Mouse (Mus musculus) left cerebral cortex, adult 8-10 months (tissue): ENCODE measurements around the gene Mindy2. TPM values are rescaled to one million over a fixed set of nuclear protein-coding genes. Genes with fewer than 3 reads are reported as not detected.
"Not testable (repeated sequence)": the region's sequence is repeated elsewhere in the genome, so short reads cannot be mapped to it uniquely, and the experiment has no call there.

Experiments used
- DNase-seq, 2 experiments: peaks; one replicate each; pipeline ENCODE4 v3.0.0; 2022; ENCODE audit warnings: low spot score in 2 of 2
- total RNA-seq, 4 experiments: library from RNA; stranded (reverse); gene quantifications; 2 replicates each; pipeline ENCODE4 v1.2.4; 2022

Gene Mindy2
- total RNA-seq, 4 experiments from 2014 or later = 37.9 to 41.4 (median 40.1) TPM

DNA sequence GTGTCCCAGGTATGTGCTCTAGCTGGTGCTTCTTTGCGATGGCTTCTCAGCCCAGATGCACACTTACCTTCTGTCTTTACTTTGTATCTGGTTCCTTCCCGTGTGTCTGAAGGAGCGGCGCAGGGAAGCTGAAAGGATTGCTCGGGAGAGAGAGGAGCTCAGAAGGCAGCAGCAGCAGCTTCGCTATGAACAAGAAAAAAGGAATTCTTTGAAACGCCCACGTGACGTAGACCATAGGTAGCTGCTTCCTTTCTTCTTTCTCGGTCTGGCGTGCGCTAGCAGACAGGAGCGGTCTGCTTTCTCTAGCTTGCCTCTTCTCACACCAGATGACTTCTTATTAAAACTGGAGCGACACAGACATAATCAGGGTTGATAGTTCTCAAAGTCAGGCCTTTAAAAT lies 72.3 kb downstream of the Mindy2 start:
- DNase-seq = no peak

DNA sequence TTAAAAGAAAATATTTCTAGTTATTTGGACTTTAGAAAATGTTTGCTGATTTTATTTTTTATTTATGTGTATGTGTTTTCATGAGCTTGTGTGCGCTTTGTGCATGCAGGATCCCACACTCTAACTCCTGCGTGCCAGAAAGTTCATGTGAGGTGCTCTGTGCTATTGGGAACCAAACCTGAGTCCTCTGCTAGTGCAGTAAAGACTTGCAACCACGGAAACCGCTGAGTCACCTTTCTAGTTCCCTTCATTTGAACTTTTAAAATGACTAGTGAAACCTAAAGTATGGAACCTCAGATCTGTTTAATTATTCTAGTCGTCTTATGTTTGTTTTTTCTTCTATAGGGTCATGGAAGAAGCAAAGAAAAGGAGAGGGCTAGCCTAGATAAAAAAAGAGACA lies 76.0 kb downstream of the Mindy2 start:
- no peak for DNase-seq

DNA sequence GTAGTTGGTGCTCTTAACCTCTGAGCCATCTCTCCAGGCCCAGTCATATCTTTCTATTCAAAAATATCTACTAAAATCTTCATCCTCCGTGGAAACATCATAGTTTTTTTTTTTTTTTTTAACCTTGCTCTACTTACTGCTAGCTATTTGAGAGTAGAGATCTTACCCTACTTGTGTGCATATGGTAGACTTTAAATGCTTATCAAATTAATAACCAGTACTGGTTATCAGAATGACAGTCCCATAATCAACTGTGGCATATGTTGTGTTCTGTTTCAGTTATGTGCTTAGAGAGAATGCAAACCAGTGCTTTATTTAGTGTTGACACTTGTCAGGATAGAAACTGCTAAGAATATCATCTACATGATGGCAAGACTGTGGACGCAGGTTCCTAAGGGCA lies 78.9 kb downstream of the Mindy2 start:
- DNase-seq = no peak

DNA sequence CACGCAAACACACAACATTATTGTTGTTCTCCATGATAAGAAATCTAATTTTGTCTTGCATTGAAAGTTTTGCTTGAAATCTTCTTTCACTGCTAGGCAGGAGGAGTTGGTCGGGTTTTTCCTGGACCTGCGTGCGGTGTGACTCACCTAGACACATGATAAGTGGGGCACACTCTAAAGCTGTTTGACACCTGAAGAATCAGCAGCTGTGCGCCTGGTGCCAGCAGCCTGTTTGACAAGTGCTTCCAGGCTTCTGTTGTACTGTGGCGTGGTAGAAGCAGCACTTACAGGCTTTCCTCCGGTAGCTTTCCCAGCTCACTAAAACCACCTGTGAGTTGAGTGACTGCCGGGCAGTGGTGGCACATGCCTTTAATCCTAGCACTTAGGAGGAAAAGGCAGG lies 86.6 kb downstream of the Mindy2 start:
- DNase-seq = no peak

DNA sequence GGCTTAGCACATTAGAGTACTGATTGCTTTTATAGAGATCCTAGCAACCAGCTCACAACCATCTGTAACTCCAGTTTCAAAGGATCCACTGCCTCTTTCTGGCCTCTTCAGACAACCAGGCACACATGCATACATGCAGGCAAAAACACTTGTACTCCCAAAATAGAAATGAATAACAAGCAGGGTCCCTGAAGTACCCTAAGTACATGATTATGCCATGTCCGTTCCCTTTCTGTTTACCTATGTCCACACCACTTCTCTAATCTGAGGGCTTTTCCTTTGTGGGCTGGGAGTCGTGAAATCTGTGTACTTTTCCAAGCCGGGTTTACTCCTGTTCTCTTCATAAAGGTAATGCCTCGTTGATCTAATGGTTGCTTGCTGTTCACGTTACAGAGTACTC lies 89.3 kb downstream of the Mindy2 start:
- DNase-seq = no peak

DNA sequence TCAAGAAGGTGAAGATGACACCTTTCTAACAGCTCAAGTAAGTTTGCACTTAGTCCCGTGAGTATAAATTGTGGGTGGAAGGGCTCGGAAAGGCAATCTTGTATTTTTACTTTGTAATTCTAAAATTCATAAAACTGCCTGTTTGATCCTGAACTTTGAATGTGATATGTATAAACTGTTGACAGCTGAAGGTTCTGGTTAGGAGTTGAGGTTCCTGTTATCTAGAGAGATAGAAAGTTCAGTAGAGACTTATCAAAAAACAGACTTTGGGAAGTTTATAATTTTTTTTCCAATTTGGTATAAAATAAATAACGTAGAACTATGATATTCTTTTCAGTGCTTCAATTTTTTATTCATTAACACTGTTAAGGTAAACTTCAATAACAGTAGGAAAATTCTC lies 94.1 kb downstream of the Mindy2 start:
- DNase-seq = no peak

DNA sequence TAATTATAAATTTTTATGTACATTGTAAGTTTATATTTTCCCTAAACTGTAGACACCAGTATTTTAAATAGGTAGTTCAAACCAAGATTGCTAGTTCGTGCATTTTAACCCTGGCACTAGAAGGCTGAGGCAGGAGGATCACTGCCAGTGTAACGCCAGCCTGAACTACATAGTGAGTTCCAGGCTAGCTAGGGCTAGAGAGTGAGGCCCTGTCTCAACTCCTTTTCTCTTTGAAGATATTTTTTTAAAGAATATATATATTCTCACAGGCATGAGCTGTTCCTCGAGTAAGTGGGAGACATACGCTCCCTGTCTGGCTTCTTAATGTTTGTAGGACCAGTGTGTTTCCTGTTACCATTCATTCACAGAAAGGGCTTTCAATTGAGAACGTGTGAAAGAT lies 100.2 kb downstream of the Mindy2 start:
- no peak for DNase-seq

DNA sequence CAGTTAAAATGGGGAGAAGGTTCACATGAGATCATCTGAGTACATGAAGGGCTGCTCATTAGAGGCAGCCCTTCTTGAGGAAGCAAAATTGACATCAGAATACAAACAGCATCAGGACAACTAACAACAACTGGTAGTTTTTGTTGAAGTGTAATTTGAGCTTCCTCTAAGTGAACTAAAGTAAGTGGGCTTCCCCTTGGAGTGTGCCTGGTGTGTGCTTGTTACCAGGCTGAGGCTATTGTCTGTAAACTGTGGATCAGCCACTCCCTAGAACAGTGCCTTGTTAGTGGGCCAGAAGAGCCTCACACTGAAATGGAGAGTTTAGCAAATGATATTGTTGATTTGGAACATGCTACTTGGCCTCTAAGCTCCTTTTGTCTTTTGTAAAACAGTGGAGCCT lies 101.5 kb downstream of the Mindy2 start:
- no peak for DNase-seq

DNA sequence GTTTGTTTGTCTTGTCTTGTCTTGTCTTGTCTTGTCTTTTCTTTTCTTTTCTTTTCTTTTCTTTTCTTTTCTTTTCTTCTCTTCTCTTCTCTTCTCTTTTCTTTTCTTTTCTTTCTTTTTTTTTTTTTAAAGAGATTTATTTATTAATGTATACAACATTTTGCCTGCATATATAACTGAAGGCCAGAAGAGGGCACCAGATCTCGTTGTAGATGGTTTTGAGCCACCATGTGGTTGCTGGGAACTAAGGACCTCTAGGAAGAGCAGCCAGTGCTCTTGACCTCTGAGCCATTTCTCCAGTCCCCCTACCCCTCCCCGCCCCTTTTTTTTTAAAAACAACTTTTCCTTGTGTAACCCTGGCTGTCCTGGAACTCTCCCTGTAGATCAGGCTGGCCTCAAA lies 104.7 kb downstream of the Mindy2 start:
- DNase-seq = not testable (repeated sequence)

DNA sequence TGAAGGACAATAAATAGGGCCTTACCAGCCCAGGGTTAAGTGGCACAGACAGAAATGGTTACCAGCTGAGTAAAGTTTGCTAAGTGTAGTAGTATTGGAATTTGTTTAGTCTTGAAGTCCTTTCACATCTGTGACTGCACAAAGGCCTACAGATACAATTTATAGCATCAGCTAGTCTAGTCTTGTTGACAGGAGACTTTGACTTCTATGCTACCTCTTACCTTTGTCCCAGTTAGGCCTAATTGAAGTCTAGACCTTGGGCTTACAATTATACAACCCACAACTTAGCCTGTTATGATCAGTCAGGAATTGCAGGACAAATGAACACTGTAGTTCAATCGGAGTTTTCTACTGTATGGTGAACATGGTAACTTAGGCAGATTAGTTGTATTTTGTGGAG lies 105.5 kb downstream of the Mindy2 start:
- DNase-seq = no peak

Other genes starting within 250 kb of the Mindy2 start
- under 1 TPM; 0.33 to 0.94 (median 0.81) TPM for gene Ccnb2, start 235.6 kb downstream of the Mindy2 start, total RNA-seq
- 10 to 100 TPM; 38.3 to 41.4 (median 39.9) TPM for gene Rnf111, start 153.4 kb downstream of the Mindy2 start, total RNA-seq
- gene Sltm, start 114.4 kb downstream of the Mindy2 start, total RNA-seq = 10 to 100 TPM; 43.5 to 51.9 (median 49.4) TPM
- gene Gm10642, start 923 bp downstream of the Mindy2 start, total RNA-seq = 1 to 10 TPM in 3 of 4 experiments, under 1 TPM in 1; 0.52 to 1.5 (median 1.4) TPM
- 10 to 100 TPM; 67.9 to 80.4 (median 71.5) TPM for gene Adam10, start 21.8 kb upstream of the Mindy2 start, total RNA-seq